ENCODE assay signal across 9 mouse cellular contexts in the genomic region with DNA sequence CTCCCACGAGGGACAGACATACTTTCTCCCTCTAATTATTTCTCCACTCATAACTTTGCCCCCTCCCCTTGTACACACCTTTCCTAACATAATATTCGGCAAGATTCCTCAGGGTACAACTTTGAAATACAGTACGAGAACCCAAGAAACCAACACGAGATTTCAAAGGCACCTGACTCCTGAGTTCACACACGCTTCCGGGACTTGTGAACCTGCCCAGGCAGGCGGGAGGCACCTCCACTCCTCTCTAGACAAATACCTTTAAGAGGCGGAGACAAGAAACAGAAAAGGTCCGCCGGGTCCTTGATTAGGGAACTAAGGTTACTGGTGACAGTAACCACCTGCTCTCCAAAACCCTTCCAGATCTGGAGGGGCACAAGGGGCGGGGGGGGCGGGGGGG. TPM values are rescaled to one million over a fixed set of nuclear protein-coding genes. Genes with fewer than 3 reads are reported as not detected.
DNase-seq lines count a peak whose midpoint lies in the region; ATAC-seq and TF ChIP-seq lines count a peak whose summit lies in the region.
"Had no signal": no experiment of that assay in that cellular context is flagged by ENCODE, and none has a peak within 500 bp of the region (broad histone marks: within the 10 kb centered on the region; RNA-seq: fewer than 3 reads in every experiment).

No protein-coding gene starts in this region.

- ATAC-seq in heart, embryonic 13.5 days (ENCODE audit: extremely low read depth, insufficient number of reproducible peaks, low FRiP score, low TSS enrichment), result no peak
- no peak for ATAC-seq in hindbrain, embryonic 13.5 days (ENCODE audit: low FRiP score)
- no peak for ATAC-seq in limb, embryonic 13.5 days (ENCODE audit: low FRiP score, low read depth)
- ATAC-seq in midbrain, postnatal 0 days (ENCODE audit: low FRiP score), result 0 out of 2 replicates have a peak, but pooled peaks have one; percentile 8

- no peak for DNase-seq in heart, adult 9 months (ENCODE audit: low spot score in 2 of 2)
- DNase-seq in cerebellum, adult 9-10 months, result peak; percentile 63
- peak; percentile 53 for DNase-seq in midbrain, postnatal 0 days (ENCODE audit: low spot score)
- no peak for DNase-seq in layer of hippocampus, postnatal 10 days (ENCODE audit: low spot score in 2 of 2)
- DNase-seq in right cerebral cortex, postnatal 14 days, result no peak

- peak overlapping the region; percentile 99 for H3K4me2 ChIP-seq in heart, embryonic 13.5 days
- peak overlapping the region; percentile 59 for H3K4me2 ChIP-seq in hindbrain, embryonic 13.5 days
- peak overlapping the region; percentile 93 for H3K4me2 ChIP-seq in limb, embryonic 13.5 days (replicated peaks)
- H3K4me2 ChIP-seq in midbrain, postnatal 0 days (ENCODE audit: low read depth, low read length, poor library complexity, severe bottlenecking), result peak overlapping the region; percentile 63

- no peaks in the 10 kb centered on the region for H3K36me3 ChIP-seq in heart, embryonic 13.5 days
- H3K36me3 ChIP-seq in hindbrain, embryonic 13.5 days, result no peaks in the 10 kb centered on the region
- H3K36me3 ChIP-seq in limb, embryonic 13.5 days, result no peaks in the 10 kb centered on the region
- H3K36me3 ChIP-seq in midbrain, postnatal 0 days (ENCODE audit: insufficient read depth, low read length), result 0 out of 2 replicates have a peak, but pooled peaks cover 4% of the 10 kb centered on the region

- no peak overlapping the region for H3K27ac ChIP-seq in heart, embryonic 13.5 days (replicated peaks)
- no peak overlapping the region for H3K27ac ChIP-seq in hindbrain, embryonic 13.5 days
- no peak overlapping the region for H3K27ac ChIP-seq in limb, embryonic 13.5 days
- H3K27ac ChIP-seq in midbrain, postnatal 0 days (ENCODE audit: low read depth, low read length), result peak overlapping the region; percentile 57; the same call in 1 of the 2 replicates

- WGBS in heart, embryonic 13.5 days, result 10% methylated on average over 12 of the region's 12 CpGs
- 6% methylated on average over 12 of the region's 12 CpGs for WGBS in hindbrain, embryonic 13.5 days
- 10% methylated on average over 11 of the region's 12 CpGs for WGBS in limb, embryonic 13.5 days
- 6% methylated on average over 12 of the region's 12 CpGs for WGBS in midbrain, postnatal 0 days

- TF ChIP-seq CTCF in midbrain, postnatal 0 days (IDR thresholded peaks at IDR 0.05), result no peak

- H3K4me1 ChIP-seq in heart, embryonic 13.5 days, result peaks cover 14% of the 10 kb centered on the region
- peaks cover 42% of the 10 kb centered on the region for H3K4me1 ChIP-seq in hindbrain, embryonic 13.5 days (replicated peaks)
- H3K4me1 ChIP-seq in limb, embryonic 13.5 days, result peaks cover 13% of the 10 kb centered on the region
- H3K4me1 ChIP-seq in midbrain, postnatal 0 days (ENCODE audit: insufficient read depth, low read length), result peaks cover 14% of the 10 kb centered on the region; the same call in 1 of the 2 replicates

- H3K9me3 ChIP-seq in heart, embryonic 13.5 days, result no peaks in the 10 kb centered on the region
- no peaks in the 10 kb centered on the region for H3K9me3 ChIP-seq in hindbrain, embryonic 13.5 days
- H3K9me3 ChIP-seq in limb, embryonic 13.5 days, result no peaks in the 10 kb centered on the region
- H3K9me3 ChIP-seq in midbrain, postnatal 0 days (ENCODE audit: low read length), result no peaks in the 10 kb centered on the region

- peak overlapping the region; percentile 76 for H3K4me3 ChIP-seq in heart, embryonic 13.5 days
- H3K4me3 ChIP-seq in hindbrain, embryonic 13.5 days, result peak overlapping the region; percentile 87
- peak overlapping the region; percentile 67 for H3K4me3 ChIP-seq in limb, embryonic 13.5 days
- peak overlapping the region; percentile 67 for H3K4me3 ChIP-seq in midbrain, postnatal 0 days (ENCODE audit: low read depth, low read length)

- H3K27me3 ChIP-seq in heart, embryonic 13.5 days (replicated peaks), result peaks cover 71% of the 10 kb centered on the region
- peaks cover 15% of the 10 kb centered on the region for H3K27me3 ChIP-seq in hindbrain, embryonic 13.5 days
- H3K27me3 ChIP-seq in limb, embryonic 13.5 days, result peaks cover 68% of the 10 kb centered on the region
- H3K27me3 ChIP-seq in midbrain, postnatal 0 days (ENCODE audit: insufficient read depth, low read length), result no peaks in the 10 kb centered on the region

- no peak overlapping the region for H3K9ac ChIP-seq in heart, embryonic 13.5 days
- peak overlapping the region; percentile 86 for H3K9ac ChIP-seq in hindbrain, embryonic 13.5 days
- no peak overlapping the region for H3K9ac ChIP-seq in limb, embryonic 13.5 days
- peak overlapping the region; percentile 76 for H3K9ac ChIP-seq in midbrain, postnatal 0 days (replicated peaks; ENCODE audit: low read length, poor library complexity, severe bottlenecking)

RNA-seq across cellular contexts. Expression of a gene that starts 1.1 kb away (rescaled TPM):
- polyA plus RNA-seq in heart, embryonic 13.5 days (2015; fragmentation: Nextera tagmentation; extraction: Ambion mirVana), result 0.15 and 0.20 TPM in 2 replicates
- 8.8 TPM in 2 replicates for polyA plus RNA-seq in hindbrain, embryonic 13.5 days (2015; fragmentation: Nextera tagmentation; extraction: Ambion mirVana)
- 0.52 and 0.56 TPM in 2 replicates for polyA plus RNA-seq in limb, embryonic 13.5 days (2015; fragmentation: Nextera tagmentation; extraction: Ambion mirVana)
- 67.1 and 71.1 TPM in 2 replicates for total RNA-seq in midbrain, postnatal 0 days (2014; rRNA removed)
- 7.9 and 9.3 TPM in 2 replicates for polyA plus RNA-seq in midbrain, postnatal 0 days (2015; fragmentation: Nextera tagmentation; extraction: Ambion mirVana)
- total RNA-seq in layer of hippocampus, postnatal 10 days (2021), result 10 to 100 TPM; 47.4 to 55.0 TPM
- total RNA-seq: MEL had no signal

Comparison
In these comparisons a context has a peak if more than half of its experiments do, and no peak if none do; other contexts are left out.
1. H3K9ac ChIP-seq: peak in hindbrain, embryonic 13.5 days (single experiment) and midbrain, postnatal 0 days (single experiment); none in heart, embryonic 13.5 days (single experiment) and limb, embryonic 13.5 days (single experiment).
2. DNase-seq: peak in cerebellum, adult 9-10 months (single experiment) and midbrain, postnatal 0 days (single experiment); none in heart, adult 9 months (0 of 2), layer of hippocampus, postnatal 10 days (0 of 2) and right cerebral cortex, postnatal 14 days (single experiment).
3. Peak in every context shown above with its lines, with median percentiles within 50 percentile points of each other: H3K4me2 ChIP-seq and H3K4me3 ChIP-seq.